Mouse (Mus musculus) heart, embryonic 14.5 days (tissue): ENCODE results near the gene Celf2. TPM values are rescaled to one million over a fixed set of nuclear protein-coding genes. Genes with fewer than 3 reads are reported as not detected.

Experiments used
- ATAC-seq: fragments of 200-750 bp; cut with Nextera tagmentation; 2 replicates; pipeline ENCODE4 v1.8.0; 2017; ENCODE audit warnings: low read depth, moderate TSS enrichment; ENCODE audit not compliant: insufficient number of reproducible peaks, insufficient read depth, low FRiP score
- H3K27ac ChIP-seq, 2 experiments: fragments of 200-500 bp in 1 of 2; fragments of 300-500 bp in 1 of 2; sonication (generic) in 1 of 2; replicated peaks in 1 of 2; 2 replicates each; pipeline ENCODE4 v1.5.1; 2012 to 2014; ENCODE audit warnings: low read depth in 2 of 2, low read length in 2 of 2, control low read depth in 1 of 2, mild to moderate bottlenecking in 1 of 2, mixed read lengths in 1 of 2; ENCODE audit not compliant: control insufficient read depth in 1 of 2, insufficient read depth in 1 of 2
- H3K27me3 ChIP-seq: fragments of 300-500 bp; sonication (generic); 2 replicates; pipeline ENCODE4 v1.6.1; 2014; ENCODE audit warnings: mild to moderate bottlenecking, low read length, control low read depth; ENCODE audit not compliant: control insufficient read depth, insufficient read depth
- H3K36me3 ChIP-seq: fragments of 300-500 bp; sonication (generic); 2 replicates; pipeline ENCODE4 v1.6.1; 2014; ENCODE audit warnings: mild to moderate bottlenecking, control low read depth, low read length, mixed read lengths; ENCODE audit not compliant: control insufficient read depth, insufficient read depth
- H3K4me1 ChIP-seq, 2 experiments: fragments of 200-500 bp in 1 of 2; fragments of 300-500 bp in 1 of 2; sonication (generic) in 1 of 2; 2 replicates each; pipeline ENCODE4 v1.6.1; 2012 to 2014; ENCODE audit warnings: low read length in 2 of 2, control low read depth in 1 of 2, mixed read lengths in 1 of 2; ENCODE audit not compliant: control insufficient read depth in 2 of 2, insufficient read depth in 2 of 2
- H3K4me2 ChIP-seq: fragments of 300-500 bp; sonication (generic); 2 replicates; pipeline ENCODE4 v1.6.1; 2014; ENCODE audit warnings: mild to moderate bottlenecking, low read length
- H3K4me3 ChIP-seq, 2 experiments: fragments of 200-500 bp in 1 of 2; fragments of 300-500 bp in 1 of 2; sonication (generic) in 1 of 2; 2 replicates each; pipeline ENCODE4 v1.5.1; 2012 to 2014; ENCODE audit warnings: low read length in 2 of 2, mild to moderate bottlenecking in 2 of 2, control low read depth in 1 of 2, low read depth in 1 of 2, moderate library complexity in 1 of 2; ENCODE audit not compliant: control insufficient read depth in 1 of 2, insufficient read depth in 1 of 2
- H3K9ac ChIP-seq: fragments of 300-500 bp; sonication (generic); 2 replicates; pipeline ENCODE4 v1.6.1; 2014; ENCODE audit warnings: mild to moderate bottlenecking, low read length
- H3K9me3 ChIP-seq: fragments of 300-500 bp; sonication (generic); 2 replicates; pipeline ENCODE4 v1.6.1; 2016; ENCODE audit warnings: low read length, control low read depth; ENCODE audit not compliant: control insufficient read depth
- WGBS: fragments of 180-500 bp; shearing (Covaris S2); extraction: QIAGEN DNeasy Blood & Tissue Kit; methylation state at CpG from one replicate; pipeline ENCODE4 v1.1.7; 2014; 5-methylcytosine and 5-hydroxymethylcytosine counted together
- polyA plus RNA-seq: library from polyadenylated mRNA; unstranded; fragments of >200 nt; fragmentation: Nextera tagmentation; extraction: Ambion mirVana; gene quantifications from 2 replicates; pipeline ENCODE4 v1.2.1, GENCODE M21; 2014

Celf2 gene
- polyA plus RNA-seq, 1 experiment from 2014 or later, result 66.5 TPM

DNA sequence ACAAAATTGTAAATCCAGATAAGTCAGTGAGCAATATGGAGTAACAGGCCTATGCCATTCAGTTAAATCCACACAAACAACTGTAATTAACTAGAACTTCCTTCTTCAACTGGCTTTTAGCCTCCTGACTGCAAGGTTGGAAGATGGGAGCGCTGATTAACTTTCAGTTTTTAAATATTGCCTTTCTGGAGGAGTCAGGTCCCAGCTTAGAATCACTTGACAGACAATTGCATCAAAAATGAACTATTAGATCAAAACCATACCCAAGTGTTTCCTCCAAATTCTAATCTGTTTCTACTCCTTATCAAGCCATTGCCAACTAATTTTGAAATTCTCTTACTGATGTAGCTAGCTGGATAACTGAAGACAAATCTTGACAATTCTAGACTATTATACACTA is 635.7 kb downstream of the Celf2 start:
- Histone ChIP-seq H3K27ac (no peak overlapping the region), H3K27me3 (no peaks in the 10 kb centered on the region), H3K4me3 (no peak overlapping the region), H3K36me3 (no peaks in the 10 kb centered on the region), H3K4me1 (peaks cover 0 to 19% of the 10 kb centered on the region in 2 experiments), H3K4me2 (no peak overlapping the region), H3K9me3 (no peaks in the 10 kb centered on the region), H3K9ac (no peak overlapping the region)
- ATAC-seq, result no peak
- 94% methylated on average over 1 of the region's 1 CpGs for WGBS

DNA sequence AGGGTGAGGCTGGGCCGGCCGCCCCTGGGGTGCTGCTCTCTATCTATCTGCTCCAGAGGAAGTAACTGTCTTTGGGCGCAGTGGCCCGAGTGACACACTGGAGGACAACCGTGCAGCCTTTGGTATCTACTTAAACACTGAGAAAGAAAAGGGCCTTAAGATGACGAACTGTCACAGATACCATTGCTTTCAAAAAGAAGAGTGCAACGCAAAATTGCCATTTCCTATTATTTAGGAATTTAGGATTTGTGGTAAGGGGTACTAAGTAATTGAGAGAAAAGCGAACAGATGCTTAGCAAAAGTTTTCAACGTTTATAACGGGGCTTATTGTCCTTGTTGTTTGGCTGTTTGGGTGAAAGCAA is 636.5 kb downstream of the Celf2 start:
- Histone ChIP-seq H3K4me1 (peaks cover 0 to 19% of the 10 kb centered on the region in 2 experiments), H3K27ac (peak overlapping the region; percentile 62 to 91)

DNA sequence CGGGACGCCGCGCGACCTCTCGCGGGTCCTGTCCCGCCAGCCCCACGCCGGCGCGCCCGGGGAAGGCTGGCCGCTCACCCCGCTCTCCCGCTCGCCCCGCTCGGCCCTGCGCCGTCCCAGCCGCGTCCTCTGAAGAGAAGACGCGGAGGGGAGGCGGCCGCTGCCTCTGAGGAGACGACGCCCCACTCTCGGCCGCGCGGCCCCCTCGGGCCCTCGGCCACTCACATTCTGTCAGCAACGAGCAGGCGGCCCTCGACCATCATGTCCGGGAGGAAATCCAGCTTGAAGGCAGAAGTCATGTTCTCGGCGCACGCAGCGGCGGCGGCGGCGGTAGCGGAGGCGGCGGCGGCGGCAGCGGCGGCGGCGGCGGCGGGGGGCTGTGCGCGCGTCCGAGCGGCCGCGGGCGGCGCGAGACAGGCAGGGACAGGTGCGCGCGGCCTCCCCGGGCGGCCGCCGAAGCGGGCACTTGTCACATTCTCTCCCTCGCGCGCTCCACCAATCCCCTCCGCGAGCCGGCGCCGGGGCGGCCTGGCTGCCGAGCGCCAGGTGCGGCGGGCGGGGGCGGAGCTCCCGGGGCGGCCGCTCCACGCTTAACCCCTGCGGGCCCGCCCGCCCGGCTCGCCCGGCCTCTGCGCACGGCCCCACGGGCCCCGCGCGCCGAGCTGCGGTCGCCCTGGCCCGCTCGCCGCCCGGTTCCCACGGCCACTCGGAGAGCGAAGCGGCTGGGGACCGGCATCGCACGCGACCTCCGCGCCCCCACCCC is 637.1 kb downstream of the Celf2 start:
- Histone ChIP-seq H3K36me3 (no peaks in the 10 kb centered on the region), H3K4me1 (peaks cover 0 to 19% of the 10 kb centered on the region in 2 experiments), H3K4me3 (peak overlapping the region; percentile 89 to 95), H3K4me2 (peak overlapping the region; percentile 87), H3K27ac (peak overlapping the region; percentile 89 to 91), H3K9ac (peak overlapping the region; percentile 95), H3K27me3 (no peaks in the 10 kb centered on the region), H3K9me3 (no peaks in the 10 kb centered on the region)
- ATAC-seq, result peak; percentile 88
- WGBS, result under 1% methylated on average over 83 of the region's 124 CpGs

More for the DNA sequence above, 636.5 kb downstream of the Celf2 start:
- ATAC-seq, result peak; percentile 58
- 13% methylated on average over 10 of the region's 10 CpGs for WGBS
- Histone ChIP-seq H3K4me2 (peak overlapping the region; percentile 87), H3K27me3 (no peaks in the 10 kb centered on the region), H3K9me3 (no peaks in the 10 kb centered on the region), H3K9ac (peak overlapping the region; percentile 95), H3K4me3 (peak overlapping the region; percentile 89 to 95), H3K36me3 (no peaks in the 10 kb centered on the region)

DNA sequence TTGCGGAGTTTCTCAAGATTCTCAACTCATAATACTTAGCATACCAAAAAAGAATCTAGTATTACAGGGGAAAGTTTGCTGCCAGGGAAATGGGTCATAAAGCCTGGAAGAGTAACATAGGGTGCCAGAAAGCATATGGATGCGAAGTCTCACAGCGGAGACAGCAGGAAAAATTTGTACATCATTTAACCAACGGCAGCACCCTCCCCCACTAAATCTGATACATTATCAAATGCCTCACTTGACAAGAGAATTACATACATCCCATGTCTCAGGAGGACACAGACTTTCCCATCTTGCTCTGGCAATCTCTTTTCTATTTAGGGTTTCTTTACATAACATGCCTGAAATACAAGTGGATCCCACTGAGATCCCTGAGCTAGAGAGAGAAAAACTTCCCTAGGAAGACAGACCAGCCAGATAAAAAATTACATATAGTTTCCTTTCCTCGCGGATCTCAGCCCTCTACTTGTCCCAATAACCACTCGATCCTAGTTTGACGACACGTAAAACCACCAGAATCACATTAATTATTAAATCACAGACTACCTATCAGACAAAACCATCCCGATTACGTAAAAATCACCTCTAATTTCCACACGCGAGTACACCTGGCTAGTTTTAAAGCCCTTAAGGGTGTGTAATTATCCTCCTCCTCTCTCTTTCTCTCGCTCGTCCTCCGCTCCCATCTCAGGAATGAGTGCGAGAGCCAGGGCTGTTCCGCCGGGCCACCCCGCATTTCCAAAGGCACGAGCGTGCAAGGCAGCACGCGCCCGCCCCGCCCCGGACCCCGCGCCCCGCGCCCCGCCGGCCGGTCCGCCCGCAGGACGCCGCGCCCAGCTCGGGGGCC is 637.9 kb downstream of the Celf2 start:
- peak overlapping the region; percentile 89 to 95 for H3K4me3 ChIP-seq
- ATAC-seq, result peak; percentile 49; the same call in 1 of the 2 replicates
- peaks cover 0 to 22% of the 10 kb centered on the region in 2 experiments for H3K4me1 ChIP-seq
- peak overlapping the region; percentile 89 to 91 for H3K27ac ChIP-seq
- H3K4me2 ChIP-seq, result peak overlapping the region; percentile 87
- no peaks in the 10 kb centered on the region for H3K9me3 ChIP-seq
- H3K36me3 ChIP-seq, result no peaks in the 10 kb centered on the region
- peak overlapping the region; percentile 95 for H3K9ac ChIP-seq
- no peaks in the 10 kb centered on the region for H3K27me3 ChIP-seq
- 3% methylated on average over 40 of the region's 40 CpGs for WGBS

DNA sequence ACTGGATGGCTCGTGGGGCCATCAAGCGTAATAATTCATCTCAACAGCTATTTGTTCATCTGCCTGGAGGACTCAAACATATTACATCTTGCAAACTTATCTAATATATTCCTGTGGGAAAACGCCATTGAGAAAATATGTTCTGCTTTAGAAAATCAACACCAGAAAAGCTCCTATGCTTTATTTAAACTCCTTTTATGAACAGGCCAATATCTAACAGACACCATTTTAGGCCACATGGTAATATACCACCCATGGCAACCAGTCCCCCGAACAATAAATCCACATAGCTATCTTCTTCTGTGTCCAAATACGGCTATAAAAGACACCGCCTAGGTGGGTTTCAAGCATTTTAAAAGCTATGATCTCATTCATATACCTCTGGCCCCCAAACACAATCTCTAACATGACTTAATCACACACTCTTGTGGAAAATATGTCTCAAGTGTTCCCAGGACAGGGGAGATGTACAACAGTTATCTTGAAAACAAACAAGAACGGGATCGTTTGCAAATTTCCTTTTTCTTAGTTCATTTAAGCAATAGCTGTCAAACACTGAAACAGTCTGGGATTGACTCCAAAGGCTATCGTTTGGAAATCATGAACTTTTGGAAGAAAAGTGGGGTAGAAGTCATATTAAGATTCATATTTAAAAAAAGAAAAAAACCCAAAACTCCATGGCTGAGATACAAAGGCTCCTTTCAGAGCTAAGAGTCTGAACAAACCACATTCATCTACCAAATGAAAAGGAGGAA is 639.2 kb downstream of the Celf2 start:
- H3K36me3 ChIP-seq, result no peaks in the 10 kb centered on the region
- H3K4me2 ChIP-seq, result 0 out of 2 replicates have a peak overlapping the region, but pooled peaks have one; percentile 87
- no peak overlapping the region for H3K9ac ChIP-seq
- no peaks in the 10 kb centered on the region for H3K9me3 ChIP-seq
- H3K27ac ChIP-seq, result no peak overlapping the region
- 67% methylated on average over 9 of the region's 9 CpGs for WGBS
- ATAC-seq, result no peak
- H3K27me3 ChIP-seq, result no peaks in the 10 kb centered on the region
- peaks cover 0 to 22% of the 10 kb centered on the region in 2 experiments; a peak in 2 of 4 replicates for H3K4me1 ChIP-seq
- no peak overlapping the region for H3K4me3 ChIP-seq

DNA sequence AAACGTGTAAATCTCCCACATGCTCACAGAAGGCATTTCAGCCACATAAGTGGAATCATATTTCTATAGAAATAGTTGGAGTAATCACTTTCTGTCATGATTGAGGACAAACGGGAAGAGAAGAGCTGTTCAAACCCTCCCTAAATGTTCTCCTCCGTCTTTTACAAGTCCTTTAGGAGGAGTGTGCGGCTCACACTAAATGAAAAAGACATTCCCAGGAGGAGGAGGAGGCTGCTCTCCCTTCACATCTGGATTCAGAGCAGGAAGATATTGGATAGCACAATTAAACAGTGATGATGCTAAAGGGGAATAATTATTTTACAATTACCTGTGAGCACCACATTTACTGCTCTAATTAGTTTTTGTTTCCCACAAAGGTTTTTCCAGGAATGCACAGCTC is 642.1 kb downstream of the Celf2 start:
- Histone ChIP-seq H3K4me3 (no peak overlapping the region), H3K9ac (no peak overlapping the region), H3K36me3 (no peaks in the 10 kb centered on the region), H3K27ac (no peak overlapping the region), H3K4me2 (no peak overlapping the region), H3K4me1 (peaks cover 0 to 23% of the 10 kb centered on the region in 2 experiments; a peak in 2 of 4 replicates), H3K9me3 (no peaks in the 10 kb centered on the region), H3K27me3 (no peaks in the 10 kb centered on the region)
- WGBS, result 55% methylated on average over 4 of the region's 4 CpGs
- ATAC-seq, result no peak

DNA sequence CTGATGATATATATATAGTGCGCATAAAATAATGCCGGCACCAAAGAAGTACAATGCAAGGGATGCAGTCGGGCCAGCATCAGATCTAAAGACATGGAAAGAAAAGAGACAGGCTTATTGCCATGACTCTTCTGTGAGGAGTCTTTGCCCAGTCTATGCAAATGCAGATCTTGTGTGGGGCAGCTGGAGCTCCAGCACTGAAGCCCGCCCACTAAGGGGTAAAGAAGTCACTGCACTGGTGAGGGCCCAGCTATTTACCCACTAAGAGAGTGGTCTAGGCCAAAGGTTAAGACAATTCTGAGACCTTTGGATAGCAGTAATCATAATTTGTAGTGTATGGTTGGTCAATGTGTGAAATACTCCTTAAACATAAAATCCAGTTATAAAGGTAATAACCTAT is 643.6 kb downstream of the Celf2 start:
- no peaks in the 10 kb centered on the region for H3K9me3 ChIP-seq
- H3K27ac ChIP-seq, result no peak overlapping the region
- H3K9ac ChIP-seq, result no peak overlapping the region
- H3K4me3 ChIP-seq, result no peak overlapping the region
- H3K27me3 ChIP-seq, result no peaks in the 10 kb centered on the region
- WGBS, result 94% methylated on average over 4 of the region's 4 CpGs
- no peak overlapping the region for H3K4me2 ChIP-seq
- peaks cover 0 to 17% of the 10 kb centered on the region in 2 experiments; a peak in 2 of 4 replicates for H3K4me1 ChIP-seq
- no peaks in the 10 kb centered on the region for H3K36me3 ChIP-seq
- no peak for ATAC-seq
